In the genomic region with DNA sequence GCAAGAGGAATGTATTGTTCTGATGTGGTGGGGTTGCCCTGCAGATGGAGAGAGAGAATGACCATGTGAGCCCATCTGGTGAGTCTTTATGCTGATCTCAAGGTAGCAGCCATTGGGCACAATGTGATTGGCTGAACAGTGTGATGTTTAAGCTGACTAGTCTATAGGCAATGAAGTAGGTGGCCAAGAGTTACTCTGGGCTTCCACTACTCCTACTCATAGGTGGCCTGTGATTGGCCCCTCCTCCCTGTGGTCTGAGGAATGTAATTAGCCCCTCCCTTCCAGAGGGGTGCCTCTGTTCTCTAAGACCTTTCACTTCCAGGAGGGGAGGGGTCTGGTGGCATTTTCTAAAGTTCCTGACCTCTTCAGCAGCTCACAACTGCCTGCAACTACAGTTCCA, we compare ENCODE assay signal across 17 mouse cellular contexts.
"Had no signal": no experiment of that assay in that cellular context is flagged by ENCODE, and none has a peak within 500 bp of the region (broad histone marks: within the 10 kb centered on the region; RNA-seq: fewer than 3 reads in every experiment).

No protein-coding gene starts in this region.

- H3K9me3 ChIP-seq: midbrain, embryonic 13.5 days; neural tube, embryonic 13.5 days; neural tube, embryonic 15.5 days had no signal

- DNase-seq: lung, adult 18-20 months; lung, embryonic 14.5 days; lung, postnatal 10 days; lung, postnatal 4 days; retina, postnatal 1 day; right cerebral cortex, adult 18-20 months; right cerebral cortex, postnatal 25 days; right cerebral cortex, postnatal 4 days; spleen, adult 18-20 months; thymus, adult 18-20 months; thymus, postnatal 14 days; thymus, postnatal 36 days had no signal

- H3K27me3 ChIP-seq: midbrain, embryonic 13.5 days; neural tube, embryonic 13.5 days; neural tube, embryonic 15.5 days had no signal

- H3K4me2 ChIP-seq: lung, embryonic 14.5 days; midbrain, embryonic 13.5 days; neural tube, embryonic 13.5 days; neural tube, embryonic 15.5 days had no signal

- H3K9ac ChIP-seq: liver, embryonic 14.5 days; lung, embryonic 14.5 days; midbrain, embryonic 13.5 days; neural tube, embryonic 13.5 days; neural tube, embryonic 15.5 days had no signal

- H3K4me1 ChIP-seq: midbrain, embryonic 13.5 days; neural tube, embryonic 13.5 days; neural tube, embryonic 15.5 days had no signal

- H3K36me3 ChIP-seq: midbrain, embryonic 13.5 days; neural tube, embryonic 13.5 days; neural tube, embryonic 15.5 days had no signal

- ATAC-seq: midbrain, embryonic 13.5 days had no signal

- H3K27ac ChIP-seq: liver, embryonic 14.5 days; midbrain, embryonic 13.5 days; neural tube, embryonic 13.5 days; neural tube, embryonic 15.5 days had no signal

- H3K4me3 ChIP-seq: midbrain, embryonic 13.5 days; myocyte; neural tube, embryonic 13.5 days; neural tube, embryonic 15.5 days had no signal
